Mouse (Mus musculus): ENCODE measurements around the gene Mtmr12. TPM values are rescaled to one million over a fixed set of nuclear protein-coding genes. Genes with fewer than 3 reads are reported as not detected.
"Not testable (repeated sequence)": the region's sequence is repeated elsewhere in the genome, so short reads cannot be mapped to it uniquely, and the experiment has no call there.

Gene Mtmr12
- 49.2 and 50.0 TPM in 2 replicates for polyA plus RNA-seq (2012; rRNA removed)

- WGBS: under 1% methylated on average over 50 of the region's 58 CpGs
- TF ChIP-seq POLR2A (IDR thresholded peaks at IDR 0.05; ENCODE audit: control insufficient read depth, extremely low read depth, insufficient read depth, low read length, poor library complexity) (peak; percentile 84), CTCF (IDR thresholded peaks at IDR 0.05; ENCODE audit: borderline replicate concordance, control insufficient read depth, extremely low read depth, insufficient read depth, low read length, poor library complexity) (peak; percentile 76)
- peak within 1 kb of the TSS; percentile 85 for H3K27ac ChIP-seq (ENCODE audit: control insufficient read depth, insufficient read depth, low read length)
- peaks cover 23% of the 10 kb centered on the region for H3K4me1 ChIP-seq (replicated peaks; ENCODE audit: control insufficient read depth, insufficient read depth, low read length)
- H3K4me3 ChIP-seq (ENCODE audit: control insufficient read depth, insufficient read depth, low read length): peak within 1 kb of the TSS; percentile 75
- no peaks in the 10 kb centered on the region for H3K36me3 ChIP-seq (ENCODE audit: control insufficient read depth, insufficient read depth, low read length)
- DNase-seq: peak; percentile 100
- no peaks in the 10 kb centered on the region for H3K27me3 ChIP-seq (ENCODE audit: control insufficient read depth, insufficient read depth, low read length)
These were observed at the start of gene Mtmr12 for GRCm38 (mm10) chr15:12204319-12205159. Gene Mtmr12, plus strand, starts transcription at chr15:12205028.

GRCm38 (mm10) chr15:12178126-12178525, 26.7 kb upstream of the Mtmr12 start:
- TF ChIP-seq POLR2A (IDR thresholded peaks at IDR 0.05; ENCODE audit: control insufficient read depth, extremely low read depth, insufficient read depth, low read length, poor library complexity) (no peak), CTCF (IDR thresholded peaks at IDR 0.05; ENCODE audit: borderline replicate concordance, control insufficient read depth, extremely low read depth, insufficient read depth, low read length, poor library complexity) (no peak)
- DNase-seq: no peak
- peaks cover 59% of the 10 kb centered on the region for H3K36me3 ChIP-seq (ENCODE audit: control insufficient read depth, insufficient read depth, low read length)
- no peaks in the 10 kb centered on the region for H3K4me1 ChIP-seq (replicated peaks; ENCODE audit: control insufficient read depth, insufficient read depth, low read length)
- no peaks in the 10 kb centered on the region for H3K27me3 ChIP-seq (ENCODE audit: control insufficient read depth, insufficient read depth, low read length)
- H3K27ac ChIP-seq (ENCODE audit: control insufficient read depth, insufficient read depth, low read length): no peak overlapping the region
- 99% methylated on average over 5 of the region's 5 CpGs for WGBS
- no peak overlapping the region for H3K4me3 ChIP-seq (ENCODE audit: control insufficient read depth, insufficient read depth, low read length)

- not testable (repeated sequence) for H3K27me3 ChIP-seq (ENCODE audit: control insufficient read depth, insufficient read depth, low read length); H3K4me1 ChIP-seq (replicated peaks; ENCODE audit: control insufficient read depth, insufficient read depth, low read length); DNase-seq; H3K4me3 ChIP-seq (ENCODE audit: control insufficient read depth, insufficient read depth, low read length); H3K27ac ChIP-seq (ENCODE audit: control insufficient read depth, insufficient read depth, low read length)
- peaks cover 42% of the 10 kb centered on the region for H3K36me3 ChIP-seq (ENCODE audit: control insufficient read depth, insufficient read depth, low read length)
- WGBS: 82% methylated on average over 13 of the region's 13 CpGs
These were observed 23.5 kb upstream of the Mtmr12 start for GRCm38 (mm10) chr15:12181181-12181805.

GRCm38 (mm10) chr15:12193880-12194816, 10.7 kb upstream of the Mtmr12 start:
- Histone ChIP-seq H3K27ac (ENCODE audit: control insufficient read depth, insufficient read depth, low read length) (no peak overlapping the region), H3K4me1 (replicated peaks; ENCODE audit: control insufficient read depth, insufficient read depth, low read length) (peaks cover 12% of the 10 kb centered on the region), H3K27me3 (ENCODE audit: control insufficient read depth, insufficient read depth, low read length) (no peaks in the 10 kb centered on the region; the same call in 1 of the 2 replicates), H3K4me3 (ENCODE audit: control insufficient read depth, insufficient read depth, low read length) (no peak overlapping the region), H3K36me3 (ENCODE audit: control insufficient read depth, insufficient read depth, low read length) (no peaks in the 10 kb centered on the region)
- DNase-seq: no peak
- TF ChIP-seq POLR2A (IDR thresholded peaks at IDR 0.05; ENCODE audit: control insufficient read depth, extremely low read depth, insufficient read depth, low read length, poor library complexity) (no peak), CTCF (IDR thresholded peaks at IDR 0.05; ENCODE audit: borderline replicate concordance, control insufficient read depth, extremely low read depth, insufficient read depth, low read length, poor library complexity) (no peak)
- 10% methylated on average over 25 of the region's 25 CpGs for WGBS

GRCm38 (mm10) chr15:12194817-12195735, 9.8 kb upstream of the Mtmr12 start:
- Histone ChIP-seq H3K27me3 (ENCODE audit: control insufficient read depth, insufficient read depth, low read length) (no peaks in the 10 kb centered on the region; the same call in 1 of the 2 replicates), H3K4me3 (ENCODE audit: control insufficient read depth, insufficient read depth, low read length) (no peak overlapping the region), H3K4me1 (replicated peaks; ENCODE audit: control insufficient read depth, insufficient read depth, low read length) (peaks cover 12% of the 10 kb centered on the region), H3K27ac (ENCODE audit: control insufficient read depth, insufficient read depth, low read length) (no peak overlapping the region), H3K36me3 (ENCODE audit: control insufficient read depth, insufficient read depth, low read length) (no peaks in the 10 kb centered on the region)
- no peak for TF ChIP-seq POLR2A (IDR thresholded peaks at IDR 0.05; ENCODE audit: control insufficient read depth, extremely low read depth, insufficient read depth, low read length, poor library complexity)
- TF ChIP-seq CTCF (IDR thresholded peaks at IDR 0.05; ENCODE audit: borderline replicate concordance, control insufficient read depth, extremely low read depth, insufficient read depth, low read length, poor library complexity): no peak
- 35% methylated on average over 20 of the region's 20 CpGs for WGBS
- DNase-seq: no peak
